Mouse (Mus musculus): ENCODE data around the gene Arhgap22. TPM values are rescaled to one million over a fixed set of nuclear protein-coding genes. Genes with fewer than 3 reads are reported as not detected.

Arhgap22 gene
- total and polyA plus RNA-seq, 2 experiments from 2014 or later: 1.5 to 4.2 TPM

GRCm38 (mm10) chr14:33247623-33248022 lies 33.8 kb downstream of the Arhgap22 start:
- no peak overlapping the region for H3K9ac ChIP-seq (replicated peaks; ENCODE audit: low read depth, low read length)
- H3K4me3 ChIP-seq (ENCODE audit: low read depth, low read length): no peak overlapping the region
- no peak for TF ChIP-seq EP300 (IDR thresholded peaks at IDR 0.05; ENCODE audit: low read depth)
- TF ChIP-seq CTCF (IDR thresholded peaks at IDR 0.05; ENCODE audit: low read depth): no peak
- H3K4me2 ChIP-seq (ENCODE audit: low read depth, low read length): no peak overlapping the region
- ATAC-seq (ENCODE audit: insufficient read depth, low read depth): peak; percentile 16; the same call in 1 of the 2 replicates
- peaks cover 23% of the 10 kb centered on the region for H3K4me1 ChIP-seq (ENCODE audit: control insufficient read depth, insufficient read depth)
- H3K27me3 ChIP-seq (ENCODE audit: control insufficient read depth, insufficient read depth, low read length): peaks cover 16% of the 10 kb centered on the region; the same call in 1 of the 2 replicates
- H3K36me3 ChIP-seq (replicated peaks; ENCODE audit: control insufficient read depth, insufficient read depth, low read length): no peaks in the 10 kb centered on the region
- no peaks in the 10 kb centered on the region for H3K9me3 ChIP-seq (replicated peaks; ENCODE audit: control insufficient read depth, low read length)
- 35% methylated on average over 11 of the region's 11 CpGs for WGBS
- peak overlapping the region; percentile 15; the same call in 1 of the 2 replicates for H3K27ac ChIP-seq (ENCODE audit: low read depth)
- no peak for DNase-seq (ENCODE audit: low spot score)

- Histone ChIP-seq H3K4me3 (ENCODE audit: low read depth, low read length) (no peak overlapping the region), H3K4me2 (ENCODE audit: low read depth, low read length) (no peak overlapping the region), H3K27me3 (ENCODE audit: control insufficient read depth, insufficient read depth, low read length) (peaks cover 16% of the 10 kb centered on the region; the same call in 1 of the 2 replicates), H3K36me3 (replicated peaks; ENCODE audit: control insufficient read depth, insufficient read depth, low read length) (no peaks in the 10 kb centered on the region), H3K4me1 (ENCODE audit: control insufficient read depth, insufficient read depth) (peaks cover 23% of the 10 kb centered on the region), H3K9me3 (replicated peaks; ENCODE audit: control insufficient read depth, low read length) (no peaks in the 10 kb centered on the region), H3K27ac (ENCODE audit: low read depth) (no peak overlapping the region), H3K9ac (replicated peaks; ENCODE audit: low read depth, low read length) (no peak overlapping the region)
- WGBS: 94% methylated on average over 5 of the region's 5 CpGs
- TF ChIP-seq EP300 (IDR thresholded peaks at IDR 0.05; ENCODE audit: low read depth) (no peak), CTCF (IDR thresholded peaks at IDR 0.05; ENCODE audit: low read depth) (no peak)
- no peak for ATAC-seq (ENCODE audit: insufficient read depth, low read depth)
- DNase-seq (ENCODE audit: low spot score): no peak
These were observed 34.9 kb downstream of the Arhgap22 start for GRCm38 (mm10) chr14:33248741-33249140.

DNA sequence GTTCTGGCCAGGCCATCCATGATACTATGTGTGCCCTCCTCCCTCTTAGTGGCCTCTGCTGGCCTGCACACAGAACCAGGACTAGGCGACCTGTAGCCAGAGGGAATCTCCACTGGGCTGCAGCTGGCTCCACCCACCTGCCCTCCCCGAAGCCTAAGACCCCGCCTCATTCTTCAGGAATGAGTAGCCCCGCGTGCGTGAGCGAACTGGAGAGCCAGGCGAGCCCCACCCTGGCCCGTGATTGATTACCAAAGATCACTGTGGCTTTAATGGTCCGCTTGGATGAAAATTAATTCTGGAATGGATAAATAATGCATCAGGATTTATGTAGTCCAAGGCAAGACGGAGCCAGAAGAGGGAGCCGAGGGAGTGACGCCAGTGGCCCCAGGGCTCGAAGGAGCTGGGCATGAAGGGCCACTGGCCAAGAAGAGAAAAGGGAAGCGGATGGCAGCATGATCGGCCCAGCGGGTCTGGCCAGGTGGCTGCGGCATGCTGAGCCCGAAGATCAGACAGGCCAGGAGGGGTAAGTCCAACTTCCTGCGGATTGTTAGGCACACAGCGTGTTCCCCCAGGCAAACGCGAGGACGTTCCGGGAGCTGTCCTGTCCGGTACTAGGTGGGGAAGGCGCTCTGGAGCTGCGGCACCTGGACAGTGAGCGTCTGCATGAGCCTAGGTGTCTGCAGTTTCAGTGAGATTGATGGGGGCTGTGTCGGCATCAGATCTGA lies 36.6 kb downstream of the Arhgap22 start:
- 4% methylated on average over 30 of the region's 30 CpGs for WGBS
- ATAC-seq (ENCODE audit: insufficient read depth, low read depth): peak; percentile 27; the same call in 1 of the 2 replicates
- H3K4me1 ChIP-seq (ENCODE audit: control insufficient read depth, insufficient read depth): peaks cover 17% of the 10 kb centered on the region

GRCm38 (mm10) chr14:33250956-33251745 lies 37.3 kb downstream of the Arhgap22 start:
- Histone ChIP-seq H3K27ac (ENCODE audit: low read depth) (no peak overlapping the region), H3K27me3 (ENCODE audit: control insufficient read depth, insufficient read depth, low read length) (peaks cover 16% of the 10 kb centered on the region; the same call in 1 of the 2 replicates), H3K9me3 (replicated peaks; ENCODE audit: control insufficient read depth, low read length) (no peaks in the 10 kb centered on the region), H3K4me1 (ENCODE audit: control insufficient read depth, insufficient read depth) (peaks cover 16% of the 10 kb centered on the region), H3K4me2 (ENCODE audit: low read depth, low read length) (peak overlapping the region; percentile 66), H3K36me3 (replicated peaks; ENCODE audit: control insufficient read depth, insufficient read depth, low read length) (no peaks in the 10 kb centered on the region), H3K9ac (replicated peaks; ENCODE audit: low read depth, low read length) (no peak overlapping the region), H3K4me3 (ENCODE audit: low read depth, low read length) (peak overlapping the region; percentile 30)
- TF ChIP-seq CTCF (IDR thresholded peaks at IDR 0.05; ENCODE audit: low read depth) (no peak), EP300 (IDR thresholded peaks at IDR 0.05; ENCODE audit: low read depth) (no peak)
- DNase-seq (ENCODE audit: low spot score) (no peak), ATAC-seq (ENCODE audit: insufficient read depth, low read depth) (no peak)
- WGBS: 11% methylated on average over 13 of the region's 13 CpGs

More for the DNA sequence above, 36.6 kb downstream of the Arhgap22 start:
- Histone ChIP-seq H3K4me2 (ENCODE audit: low read depth, low read length) (peak overlapping the region; percentile 66), H3K27me3 (ENCODE audit: control insufficient read depth, insufficient read depth, low read length) (peaks cover 16% of the 10 kb centered on the region; the same call in 1 of the 2 replicates), H3K9me3 (replicated peaks; ENCODE audit: control insufficient read depth, low read length) (no peaks in the 10 kb centered on the region), H3K27ac (ENCODE audit: low read depth) (no peak overlapping the region), H3K9ac (replicated peaks; ENCODE audit: low read depth, low read length) (no peak overlapping the region), H3K4me3 (ENCODE audit: low read depth, low read length) (peak overlapping the region; percentile 30), H3K36me3 (replicated peaks; ENCODE audit: control insufficient read depth, insufficient read depth, low read length) (no peaks in the 10 kb centered on the region)
- DNase-seq (ENCODE audit: low spot score): no peak
- TF ChIP-seq EP300 (IDR thresholded peaks at IDR 0.05; ENCODE audit: low read depth) (no peak), CTCF (IDR thresholded peaks at IDR 0.05; ENCODE audit: low read depth) (no peak)

DNA sequence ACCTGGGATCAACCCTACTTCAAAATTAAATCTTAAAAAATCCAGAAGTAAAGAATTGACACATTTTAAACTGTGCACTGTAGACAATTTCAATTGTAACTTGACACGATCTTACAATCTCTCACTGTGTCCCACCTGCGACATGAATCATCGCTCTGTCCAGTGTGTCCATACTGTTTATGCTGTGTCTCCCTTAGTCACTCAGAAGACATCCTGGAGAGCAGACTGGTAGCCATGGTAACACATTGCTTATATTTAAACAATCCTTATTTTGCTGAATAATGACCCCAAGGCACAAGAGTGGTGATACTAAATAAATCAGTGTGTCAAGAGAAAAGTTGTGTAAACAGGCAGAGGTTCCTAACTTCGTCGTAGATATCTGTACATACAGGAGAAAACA lies 44.4 kb downstream of the Arhgap22 start:
- Histone ChIP-seq H3K4me3 (ENCODE audit: low read depth, low read length) (no peak overlapping the region), H3K4me1 (ENCODE audit: control insufficient read depth, insufficient read depth) (no peaks in the 10 kb centered on the region), H3K27me3 (ENCODE audit: control insufficient read depth, insufficient read depth, low read length) (no peaks in the 10 kb centered on the region), H3K27ac (ENCODE audit: low read depth) (no peak overlapping the region), H3K9me3 (replicated peaks; ENCODE audit: control insufficient read depth, low read length) (no peaks in the 10 kb centered on the region), H3K4me2 (ENCODE audit: low read depth, low read length) (no peak overlapping the region), H3K36me3 (replicated peaks; ENCODE audit: control insufficient read depth, insufficient read depth, low read length) (no peaks in the 10 kb centered on the region), H3K9ac (replicated peaks; ENCODE audit: low read depth, low read length) (no peak overlapping the region)
- ATAC-seq (ENCODE audit: insufficient read depth, low read depth) (no peak), DNase-seq (ENCODE audit: low spot score) (no peak)
- WGBS: 72% methylated on average over 5 of the region's 5 CpGs
- TF ChIP-seq CTCF (IDR thresholded peaks at IDR 0.05; ENCODE audit: low read depth) (no peak), EP300 (IDR thresholded peaks at IDR 0.05; ENCODE audit: low read depth) (no peak)
